ENCODE assay signal across 22 mouse cellular contexts in genomic region chr14:120212626-120213025, GRCm38 (mm10).
DNase-seq lines count a peak whose midpoint lies in the region; ATAC-seq and TF ChIP-seq lines count a peak whose summit lies in the region.
"Had no signal": no experiment of that assay in that cellular context is flagged by ENCODE, and none has a peak within 500 bp of the region (broad histone marks: within the 10 kb centered on the region; RNA-seq: fewer than 3 reads in every experiment).

No protein-coding gene starts in this region.

- H3K4me2 ChIP-seq in forebrain, embryonic 11.5 days (ENCODE audit: low read depth, low read length, severe bottlenecking) = no peak overlapping the region
- H3K4me2 ChIP-seq in forebrain, postnatal 0 days (ENCODE audit: low read depth) = no peak overlapping the region
- H3K4me2 ChIP-seq: heart, embryonic 13.5 days; hindbrain, embryonic 14.5 days had no signal

- no peak for TF ChIP-seq CTCF in forebrain, postnatal 0 days (IDR thresholded peaks at IDR 0.05; ENCODE audit: low read depth)

- no peak overlapping the region for H3K9ac ChIP-seq in forebrain, embryonic 11.5 days (ENCODE audit: low read length)
- no peak overlapping the region for H3K9ac ChIP-seq in forebrain, postnatal 0 days
- H3K9ac ChIP-seq: heart, embryonic 13.5 days; hindbrain, embryonic 14.5 days had no signal

- H3K27me3 ChIP-seq in forebrain, embryonic 11.5 days (ENCODE audit: control insufficient read depth, insufficient read depth, low read length) = no peaks in the 10 kb centered on the region
- no peaks in the 10 kb centered on the region for H3K27me3 ChIP-seq in forebrain, postnatal 0 days (ENCODE audit: insufficient read depth, low read length)
- H3K27me3 ChIP-seq: heart, embryonic 13.5 days had no signal

- 57% methylated on average over 5 of the region's 5 CpGs for WGBS in forebrain, embryonic 11.5 days
- WGBS in forebrain, postnatal 0 days = 51% methylated on average over 5 of the region's 5 CpGs

- no peaks in the 10 kb centered on the region for H3K4me1 ChIP-seq in forebrain, embryonic 11.5 days (replicated peaks; ENCODE audit: control insufficient read depth, insufficient read depth, low read length)
- H3K4me1 ChIP-seq in forebrain, postnatal 0 days (ENCODE audit: insufficient read depth) = no peaks in the 10 kb centered on the region
- H3K4me1 ChIP-seq: heart, embryonic 10.5 days; heart, embryonic 13.5 days had no signal

- no peaks in the 10 kb centered on the region for H3K9me3 ChIP-seq in forebrain, embryonic 11.5 days (ENCODE audit: control insufficient read depth, low read length)
- H3K9me3 ChIP-seq in forebrain, postnatal 0 days (ENCODE audit: low read length) = no peaks in the 10 kb centered on the region
- H3K9me3 ChIP-seq: forebrain, embryonic 10.5 days; heart, embryonic 10.5 days had no signal

- DNase-seq in forebrain, embryonic 11.5 days (ENCODE audit: low spot score) = no peak
- no peak for DNase-seq in forebrain, postnatal 0 days
- DNase-seq in ZHBTc4 (ENCODE audit: low read depth, low spot score) = peak; percentile 13
- peak; percentile 22 for DNase-seq in retina, embryonic 14.5 days (ENCODE audit: low spot score)
- no peak for DNase-seq in gastrocnemius, postnatal 14 days
- no peak for DNase-seq in adrenal gland, adult 2 months
- DNase-seq: adrenal gland, postnatal 14 days; cerebellum, adult 18-20 months; cerebellum, adult 9-10 months; gastrocnemius, postnatal 36 days; heart, adult 2 months; heart, postnatal 14 days; heart, postnatal 4 days had no signal

- no peak overlapping the region for H3K4me3 ChIP-seq in forebrain, embryonic 11.5 days (ENCODE audit: low read depth, low read length)
- no peak overlapping the region for H3K4me3 ChIP-seq in forebrain, postnatal 0 days (ENCODE audit: low read depth, low read length)
- H3K4me3 ChIP-seq: forebrain, embryonic 10.5 days; heart, adult 2 months; heart, embryonic 10.5 days; heart, embryonic 13.5 days had no signal

- 0 out of 2 replicates have a peak, but pooled peaks have one; percentile 10 for ATAC-seq in forebrain, embryonic 11.5 days (replicated peaks; ENCODE audit: low FRiP score)
- ATAC-seq in forebrain, postnatal 0 days = no peak
- ATAC-seq: CD4-positive, CD25-positive, alpha-beta regulatory T cell, adult 4 months; forebrain, embryonic 14.5 days; hindbrain, postnatal 0 days; inflammation-experienced regulatory T-cells, adult 6 months; intestine, embryonic 16.5 days had no signal

- H3K36me3 ChIP-seq in forebrain, embryonic 11.5 days (ENCODE audit: control insufficient read depth, insufficient read depth, low read length) = no peaks in the 10 kb centered on the region
- no peaks in the 10 kb centered on the region for H3K36me3 ChIP-seq in forebrain, postnatal 0 days (ENCODE audit: insufficient read depth)
- H3K36me3 ChIP-seq: forebrain, embryonic 10.5 days; heart, embryonic 10.5 days; heart, embryonic 13.5 days had no signal

- no peak overlapping the region for H3K27ac ChIP-seq in forebrain, embryonic 11.5 days (ENCODE audit: low read depth, low read length)
- H3K27ac ChIP-seq in forebrain, postnatal 0 days (ENCODE audit: low read depth, low read length) = no peak overlapping the region
- H3K27ac ChIP-seq: forebrain, embryonic 10.5 days; heart, adult 2 months; heart, embryonic 10.5 days; heart, embryonic 13.5 days; hindbrain, embryonic 14.5 days; hindbrain, postnatal 0 days had no signal

- intact Hi-C loops in gastrocnemius, postnatal 14 days (cut with DNase I; ENCODE audit: low total_unique reads) = no loop called here

Comparison
In these comparisons a context has a peak if more than half of its experiments do, and no peak if none do; other contexts are left out.
1. DNase-seq: peak in ZHBTc4 (single experiment) and retina, embryonic 14.5 days (single experiment); none in forebrain, embryonic 11.5 days (single experiment), forebrain, postnatal 0 days (single experiment), gastrocnemius, postnatal 14 days (single experiment) and adrenal gland, adult 2 months (single experiment).